Mouse (Mus musculus) NIH3T3 (cell line): ENCODE results near the gene Polr3h.

ENCODE experiments used
- DNase-seq: peaks from one replicate; pipeline ENCODE4 v3.0.0-alpha.2; 2012; ENCODE audit warnings: low read depth

Gene Polr3h

GRCm38 (mm10) chr15:81846755-81847154, 79.3 kb downstream of the Polr3h start:
- DNase-seq, result no peak

GRCm38 (mm10) chr15:81845724-81846123, 80.3 kb downstream of the Polr3h start:
- DNase-seq, result peak; percentile 34

- DNase-seq, result no peak
Measured at GRCm38 (mm10) chr15:81845033-81845625, 80.9 kb downstream of the Polr3h start.

- no peak for DNase-seq
Measured at GRCm38 (mm10) chr15:81842275-81842674, 83.8 kb downstream of the Polr3h start.

- DNase-seq, result no peak
Measured at GRCm38 (mm10) chr15:81840306-81840705, 85.7 kb downstream of the Polr3h start.

GRCm38 (mm10) chr15:81839634-81840033, 86.4 kb downstream of the Polr3h start:
- peak; percentile 91 for DNase-seq

GRCm38 (mm10) chr15:81838554-81839235, 87.3 kb downstream of the Polr3h start:
- peak; percentile 44 for DNase-seq
